Mouse (Mus musculus) cerebellum, adult 11-12 months (tissue): ENCODE data around the gene Osm.

Experiments used
- DNase-seq: peaks from one replicate; pipeline ENCODE4 v3.0.0; 2022

Gene Osm

GRCm38 (mm10) chr11:4241180-4241579 lies 5.0 kb downstream of the Osm start:
- no peak for DNase-seq

- DNase-seq = no peak
Measured at GRCm38 (mm10) chr11:4246126-4246525, 9.9 kb downstream of the Osm start.

- no peak for DNase-seq
Measured at GRCm38 (mm10) chr11:4246623-4247022, 10.4 kb downstream of the Osm start.

- no peak for DNase-seq
Measured at GRCm38 (mm10) chr11:4247201-4247959, 11.2 kb downstream of the Osm start.

GRCm38 (mm10) chr11:4249151-4249550 lies 12.9 kb downstream of the Osm start:
- no peak for DNase-seq

- no peak for DNase-seq
Measured at GRCm38 (mm10) chr11:4250290-4250689, 14.1 kb downstream of the Osm start.

GRCm38 (mm10) chr11:4251376-4251775 lies 15.2 kb downstream of the Osm start:
- DNase-seq = no peak

GRCm38 (mm10) chr11:4252886-4253285 lies 16.7 kb downstream of the Osm start:
- DNase-seq = no peak

- DNase-seq = no peak
Measured at GRCm38 (mm10) chr11:4256846-4257607, 20.8 kb downstream of the Osm start, which contains the start of gene Lif. Lif (plus strand) TSS chr11:4257557.

- no peak for DNase-seq
Measured at GRCm38 (mm10) chr11:4257756-4258155, 21.5 kb downstream of the Osm start.

GRCm38 (mm10) chr11:4258657-4259082 lies 22.4 kb downstream of the Osm start:
- DNase-seq = peak; percentile 71

GRCm38 (mm10) chr11:4260463-4261187 lies 24.4 kb downstream of the Osm start:
- DNase-seq = no peak

GRCm38 (mm10) chr11:4261188-4261494 lies 24.9 kb downstream of the Osm start:
- DNase-seq = peak; percentile 31

GRCm38 (mm10) chr11:4261969-4262368 lies 25.7 kb downstream of the Osm start:
- no peak for DNase-seq

GRCm38 (mm10) chr11:4262847-4263246 lies 26.6 kb downstream of the Osm start:
- no peak for DNase-seq

- no peak for DNase-seq
Measured at GRCm38 (mm10) chr11:4263296-4263695, 27.1 kb downstream of the Osm start.

GRCm38 (mm10) chr11:4264066-4264465 lies 27.8 kb downstream of the Osm start:
- no peak for DNase-seq

GRCm38 (mm10) chr11:4266271-4267201 lies 30.3 kb downstream of the Osm start:
- no peak for DNase-seq

- DNase-seq = no peak
Measured at GRCm38 (mm10) chr11:4267202-4267578, 31.0 kb downstream of the Osm start.

GRCm38 (mm10) chr11:4268500-4268899 lies 32.3 kb downstream of the Osm start:
- no peak for DNase-seq

GRCm38 (mm10) chr11:4270744-4271459 lies 34.7 kb downstream of the Osm start:
- DNase-seq = no peak

- DNase-seq = no peak
Measured at GRCm38 (mm10) chr11:4271544-4271943, 35.3 kb downstream of the Osm start.
